Mouse (Mus musculus) E14TG2a.4 (cell line): ENCODE data around the gene Ahcyl2.

Source experiments
- CTCF ChIP-seq: conservative IDR thresholded peaks from 2 replicates; pipeline ENCODE4 v1.5.1; 2014; ENCODE audit warnings: low read length
- POU5F1 ChIP-seq: IDR thresholded peaks from 2 replicates; pipeline ENCODE4 v1.6.1; 2014; ENCODE audit warnings: low read length, borderline replicate concordance

- TF ChIP-seq CTCF (no peak), POU5F1 (no peak)
Measured at GRCm38 (mm10) chr6:29858619-29859018, 90.8 kb downstream of the Ahcyl2 start.
